Mouse (Mus musculus) gastrocnemius, postnatal 36 days (tissue): ENCODE results near the gene Rab31. TPM values are rescaled to one million over a fixed set of nuclear protein-coding genes. Genes with fewer than 3 reads are reported as not detected.
"Not testable (repeated sequence)": the region's sequence is repeated elsewhere in the genome, so short reads cannot be mapped to it uniquely, and the experiment has no call there.

Source experiments
- DNase-seq, 2 experiments: peaks; one replicate each; pipeline ENCODE4 v3.0.0; 2022
- intact Hi-C: fragments of 180-260 bp; cut with DNase I; formaldehyde crosslinking; loops from one replicate; pipeline ENCODE4 v1.15.1; 2025
- total RNA-seq, 2 experiments: library from RNA; stranded (reverse); gene quantifications; 2 replicates each; pipeline ENCODE4 v1.2.3; 2021

Rab31 gene
- total RNA-seq, 2 experiments from 2014 or later: 4.7 to 5.5 TPM

DNA sequence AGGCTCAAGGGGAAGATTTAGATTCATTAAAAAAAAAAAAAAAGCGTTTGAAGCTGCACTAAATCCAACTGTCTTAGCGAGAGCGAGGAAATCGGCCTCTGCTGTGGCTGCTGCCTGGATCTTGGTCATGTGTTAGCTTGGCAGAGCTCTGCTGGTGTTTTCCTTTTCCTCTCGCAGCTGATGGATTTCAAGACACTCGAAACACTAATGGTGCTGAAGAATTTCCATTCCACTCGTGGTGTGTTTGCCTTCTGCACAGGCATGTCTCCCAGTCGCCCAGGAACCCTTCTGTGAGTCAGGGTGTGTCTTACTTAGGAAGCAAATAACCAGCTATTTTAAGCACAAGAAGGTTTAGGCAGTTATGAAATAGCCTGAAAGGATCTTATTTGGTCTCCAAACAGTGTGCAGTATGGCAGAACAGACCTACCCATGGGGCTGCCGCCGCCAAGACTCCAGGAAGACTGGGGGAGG, 129.5 kb downstream of the Rab31 start:
- intact Hi-C loops: no loop called here
- DNase-seq: no peak

- DNase-seq: no peak
- intact Hi-C loops: no loop called here
These were observed 130.0 kb downstream of the Rab31 start for GRCm38 (mm10) chr17:65642578-65642991.

- DNase-seq: no peak
- intact Hi-C loops: no loop called here
These were observed 130.8 kb downstream of the Rab31 start, which contains the start of gene Txndc2 for GRCm38 (mm10) chr17:65641734-65642218. Gene Txndc2, minus strand, starts transcription at chr17:65642168.

GRCm38 (mm10) chr17:65639144-65639543, 133.4 kb downstream of the Rab31 start:
- no peak for DNase-seq
- intact Hi-C loops: no loop called here

DNA sequence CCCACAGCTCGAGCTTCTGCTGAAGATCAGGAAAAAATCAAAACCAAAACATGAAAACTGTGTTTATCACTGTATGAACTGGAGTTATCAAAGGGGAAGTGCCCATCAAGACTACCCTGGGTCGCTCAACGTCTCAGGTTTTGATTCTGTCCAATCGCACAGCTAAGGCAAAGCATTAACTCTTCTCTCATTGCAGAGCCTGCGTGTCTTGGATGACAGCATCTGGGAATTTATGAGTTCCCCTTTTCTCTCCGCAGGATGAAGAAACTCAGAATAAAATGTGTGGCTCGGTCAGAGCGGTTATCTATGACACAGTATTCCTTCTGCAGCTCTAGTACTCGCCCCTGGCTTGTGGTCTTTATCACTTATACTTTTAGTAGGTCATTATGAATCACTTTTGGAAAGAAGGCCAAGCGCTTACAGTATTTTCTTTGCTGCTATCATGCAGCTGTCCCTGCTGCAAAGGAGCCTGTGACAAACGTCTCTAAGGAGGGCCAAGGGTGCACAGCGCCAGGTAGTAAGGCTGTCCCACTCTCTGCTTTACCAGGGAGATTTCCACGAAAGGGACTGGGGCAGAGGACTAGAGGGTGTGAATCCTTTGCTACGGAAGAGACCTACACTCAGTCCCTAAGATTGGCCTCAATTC, 136.7 kb downstream of the Rab31 start:
- DNase-seq: no peak
- intact Hi-C loops: no loop called here

- no peak for DNase-seq
- intact Hi-C loops: no loop called here
These were observed 142.6 kb downstream of the Rab31 start for GRCm38 (mm10) chr17:65629943-65630342.

DNA sequence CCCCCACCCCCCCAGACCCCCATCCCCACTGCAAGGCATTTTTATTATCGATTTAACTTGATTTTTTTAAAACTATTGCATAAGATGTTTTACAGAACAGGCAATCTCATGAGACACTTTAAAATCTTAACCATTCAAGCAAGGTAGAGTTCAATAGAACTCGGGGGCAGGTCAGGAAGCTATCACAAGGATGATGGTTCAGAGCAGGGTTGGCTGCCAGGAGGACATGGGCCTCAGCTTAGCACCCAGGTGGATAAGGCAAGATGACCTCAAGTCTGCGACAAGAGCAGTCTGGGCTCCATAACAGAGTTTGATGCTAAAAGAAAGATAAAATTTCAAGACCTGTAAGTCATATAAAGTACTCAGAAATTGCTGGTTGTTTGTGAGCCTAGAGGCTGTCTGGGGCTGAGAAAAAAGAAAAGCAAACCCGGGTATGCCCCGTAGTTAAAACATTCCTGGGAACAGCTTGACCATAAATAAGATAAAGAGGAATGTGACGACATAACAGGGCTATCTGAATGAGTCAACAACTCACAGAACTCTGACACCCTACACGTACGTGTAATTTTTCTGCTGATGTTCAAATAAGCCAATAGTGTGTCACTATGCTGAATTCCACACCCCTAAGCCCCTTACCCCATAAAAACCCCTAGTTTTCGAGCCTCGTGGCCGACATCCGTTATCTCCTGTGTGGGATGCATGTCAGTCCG, 143.6 kb downstream of the Rab31 start:
- intact Hi-C loops, DNase-seq: not testable (repeated sequence)

GRCm38 (mm10) chr17:65626301-65626700, 146.3 kb downstream of the Rab31 start:
- DNase-seq: no peak
- intact Hi-C loops: no loop called here

DNA sequence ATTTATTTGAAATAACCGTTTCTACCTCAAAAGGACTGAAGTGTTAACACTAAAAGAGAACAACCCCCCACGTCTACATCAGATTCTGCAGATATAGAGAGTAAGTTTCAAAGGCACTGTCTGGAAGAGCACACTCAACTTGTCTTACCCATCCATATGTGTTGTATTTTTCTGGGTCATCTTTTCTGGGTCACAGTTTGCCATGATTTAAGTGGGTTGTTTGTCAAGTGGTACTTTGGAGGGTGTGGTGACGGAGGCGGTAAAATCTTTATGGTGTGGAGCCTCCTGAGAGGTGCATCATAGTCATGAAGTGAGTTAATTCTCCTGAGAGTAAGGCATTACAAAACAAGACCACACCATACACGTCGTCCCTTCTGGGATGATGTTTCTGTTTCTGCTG, 147.0 kb downstream of the Rab31 start:
- DNase-seq: no peak
- intact Hi-C loops: no loop called here

DNA sequence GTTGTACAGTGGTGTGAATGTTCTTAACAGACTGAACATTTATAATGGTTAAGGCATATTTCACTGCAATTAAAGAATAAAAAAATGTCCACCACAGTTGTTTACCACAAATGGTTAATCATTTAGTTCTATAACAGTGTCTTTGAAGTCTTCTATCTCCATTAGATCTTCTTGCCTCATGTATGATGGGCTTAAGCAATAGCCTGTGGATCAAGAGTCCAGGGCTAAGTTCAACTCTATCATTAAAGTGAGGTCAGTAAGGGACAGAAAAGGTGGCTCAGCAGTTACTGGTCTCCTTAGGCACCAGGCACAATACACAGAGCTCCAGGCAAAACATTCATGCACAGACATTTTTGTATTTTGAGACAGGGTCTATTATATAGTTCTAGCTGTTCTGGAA, 149.4 kb downstream of the Rab31 start:
- intact Hi-C loops: no loop called here
- no peak for DNase-seq

GRCm38 (mm10) chr17:65618431-65618830, 154.1 kb downstream of the Rab31 start:
- DNase-seq: no peak
- intact Hi-C loops: loop anchor here (5.0 kb wide), 1 partner anchor 54 kb away; no protein-coding TSS in a partner anchor

DNA sequence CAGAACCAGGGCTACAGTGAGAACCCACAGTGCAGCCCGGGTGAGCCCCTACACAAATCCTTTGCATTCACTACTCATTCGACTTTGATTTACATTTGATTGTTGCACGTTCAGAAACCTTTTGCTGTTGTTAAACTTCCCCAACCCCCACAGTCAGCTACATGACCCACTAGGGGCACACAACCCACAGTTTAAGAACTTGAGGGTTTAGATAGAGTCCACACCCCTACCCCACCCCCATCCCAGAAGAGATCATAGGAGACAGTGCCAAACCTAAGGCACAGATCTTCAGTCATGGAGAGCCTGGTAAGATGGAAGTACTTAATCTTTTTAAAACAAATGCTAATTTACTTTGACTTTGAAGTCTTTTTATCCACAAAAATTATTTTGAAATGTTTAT, 156.9 kb downstream of the Rab31 start:
- no peak for DNase-seq
- intact Hi-C loops: loop anchor here (5.0 kb wide), 1 partner anchor 57 kb away; no protein-coding TSS in a partner anchor

DNA sequence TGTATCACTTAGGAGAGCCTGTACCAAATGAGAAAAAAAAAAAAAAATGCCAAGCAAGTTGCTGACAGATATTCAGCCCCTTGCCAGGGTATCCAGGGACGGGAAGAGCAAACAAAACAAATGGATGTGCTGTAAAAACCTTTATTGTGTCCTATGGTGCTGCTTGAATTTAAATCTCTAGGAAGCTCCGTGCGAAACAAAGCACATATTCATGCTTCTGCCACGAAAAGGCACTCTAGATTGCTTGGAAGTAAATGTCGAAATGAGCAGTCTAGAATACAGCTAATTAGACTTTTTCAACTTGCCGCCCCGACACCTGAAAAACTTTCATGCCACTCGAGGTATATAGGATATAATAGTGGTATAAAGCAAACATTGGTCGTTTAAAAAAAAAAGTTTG, 158.1 kb downstream of the Rab31 start:
- intact Hi-C loops: loop anchor here (5.0 kb wide), 1 partner anchor 168 kb away; the partner anchor contains the start of gene Ppp4r1

DNA sequence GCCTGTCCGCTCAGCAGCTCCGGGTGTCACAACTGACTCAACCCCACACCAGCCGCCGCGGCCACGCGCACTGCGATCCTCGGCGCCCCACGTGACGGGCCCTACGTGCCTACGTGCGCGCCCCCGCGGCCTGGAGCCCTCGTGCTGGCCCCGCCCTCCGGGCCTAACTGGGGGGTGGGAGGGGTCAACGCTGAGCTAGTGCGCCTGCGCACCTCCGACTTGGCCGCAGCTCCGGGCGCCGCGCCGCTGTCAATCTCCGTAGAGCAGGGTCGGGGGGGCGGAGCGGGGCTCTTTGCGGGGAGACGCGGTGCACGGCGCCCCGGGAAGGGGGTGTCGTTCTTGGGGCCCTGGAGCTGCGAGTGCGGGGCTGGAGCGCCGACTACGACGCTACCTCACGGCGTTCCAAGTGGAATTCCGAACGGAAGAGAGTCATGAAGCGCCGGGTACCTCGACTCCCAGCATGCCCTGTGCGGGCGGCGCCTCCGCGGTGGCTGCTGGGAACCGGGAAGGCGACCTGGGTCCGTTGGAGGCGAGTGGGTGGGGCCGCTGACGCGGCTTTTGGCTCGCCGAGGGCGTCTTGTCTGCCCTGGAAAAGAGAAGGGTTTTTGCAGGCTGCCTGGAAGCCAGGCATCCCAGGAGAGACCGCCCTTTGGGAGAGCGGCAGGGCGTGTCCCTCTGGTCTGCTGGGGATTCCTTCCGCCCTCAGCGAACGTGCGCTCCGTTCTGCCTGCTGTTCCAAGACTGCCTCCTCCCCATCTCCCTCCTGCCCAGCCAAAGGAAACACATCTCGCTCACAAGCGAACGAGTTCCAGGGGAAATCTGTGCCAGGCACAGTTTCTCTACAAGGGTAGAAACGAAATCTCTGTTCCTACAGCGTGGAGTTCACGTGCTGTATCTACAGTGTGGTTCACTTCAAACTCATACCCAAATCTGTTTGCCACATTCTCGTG, 158.8 kb downstream of the Rab31 start, which contains the start of gene Vapa:
Vapa (minus strand) TSS at position 93 of the 950 bp plus-strand sequence.
- peak; percentile 96 to 97 for DNase-seq
- intact Hi-C loops: loop anchor here (2.0 to 5.0 kb wide), 2 partner anchors 169 to 487 kb away; partner anchors contain the start of genes Ndufv2 and Ppp4r1

More for the DNA sequence above, 158.1 kb downstream of the Rab31 start:
- no peak for DNase-seq

DNA sequence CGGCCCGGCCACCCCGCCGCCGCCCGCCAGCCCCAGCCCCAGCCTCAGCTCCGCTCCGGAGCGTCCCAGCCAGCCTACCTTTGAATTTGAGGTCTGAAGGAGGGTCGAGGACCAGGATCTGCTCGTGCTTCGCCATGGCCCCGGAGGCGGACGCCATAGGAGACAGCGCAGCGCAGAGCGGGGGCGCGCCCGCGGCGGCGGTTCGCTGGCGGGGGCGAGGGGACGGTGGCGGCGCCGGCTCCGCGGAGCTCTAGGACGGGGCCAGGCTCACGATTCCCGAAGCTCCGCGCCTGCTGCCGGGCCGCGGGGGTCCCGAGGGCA, 159.4 kb downstream of the Rab31 start:
- intact Hi-C loops: loop anchor here (2.0 to 5.0 kb wide), 2 partner anchors 169 to 488 kb away; partner anchors contain the start of genes Ndufv2 and Ppp4r1
- no peak for DNase-seq

DNA sequence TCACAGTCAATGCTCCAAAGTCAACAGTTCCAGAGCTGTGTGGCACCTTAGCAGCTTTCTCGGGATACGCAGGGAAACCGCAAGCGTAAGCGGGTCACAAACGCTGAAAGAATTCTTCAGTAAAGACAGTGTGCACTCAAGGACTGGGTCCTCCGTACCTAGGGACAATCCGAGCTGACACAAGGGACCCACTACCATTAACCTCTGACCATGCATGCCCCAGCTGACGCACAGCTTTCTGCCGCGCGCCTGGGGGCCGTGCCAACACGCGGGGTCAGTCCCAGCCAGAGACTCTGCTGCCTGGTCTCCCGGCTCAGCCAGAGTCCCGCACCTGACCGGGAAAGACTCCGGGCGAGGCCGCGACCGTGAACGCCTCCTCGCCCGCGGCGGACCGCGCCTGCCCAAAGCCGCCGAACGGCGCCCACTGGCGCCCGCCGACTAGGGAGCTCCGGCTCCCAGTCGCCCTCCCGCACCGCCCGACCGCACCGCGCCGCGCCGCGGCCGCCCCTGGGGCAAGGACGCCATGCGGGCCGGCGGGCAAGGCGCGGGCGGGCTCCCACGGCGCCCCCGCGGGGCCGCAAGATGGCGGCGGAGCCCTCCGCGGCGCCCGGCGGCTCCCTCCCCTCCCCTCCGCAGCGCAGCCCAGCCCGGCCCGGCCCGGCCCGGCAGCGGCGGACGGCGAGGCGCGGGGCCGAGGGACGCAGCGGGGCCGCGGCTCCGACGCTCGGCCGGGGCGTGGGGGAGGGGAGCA, 160.0 kb downstream of the Rab31 start:
- peak; percentile 39 to 48 for DNase-seq
- intact Hi-C loops: loop anchor here (2.0 to 5.0 kb wide), 2 partner anchors 170 to 488 kb away; partner anchors contain the start of genes Ndufv2 and Ppp4r1

- DNase-seq: no peak
- intact Hi-C loops: loop anchor here (2.0 to 5.0 kb wide), 2 partner anchors 171 to 489 kb away; partner anchors contain the start of genes Ndufv2 and Ppp4r1
These were observed 160.8 kb downstream of the Rab31 start for GRCm38 (mm10) chr17:65611721-65612120.

- DNase-seq: no peak
- intact Hi-C loops: no loop called here
These were observed 163.8 kb downstream of the Rab31 start for GRCm38 (mm10) chr17:65608743-65609142.

- no peak for DNase-seq
- intact Hi-C loops: no loop called here
These were observed 164.3 kb downstream of the Rab31 start for GRCm38 (mm10) chr17:65608312-65608687.
